16 mouse cellular contexts compared by ENCODE assay signal in genomic region chr7:128282532-128283244, GRCm38 (mm10). TPM values are rescaled to one million over a fixed set of nuclear protein-coding genes. Genes with fewer than 3 reads are reported as not detected.
DNase-seq lines count a peak whose midpoint lies in the region; ATAC-seq and TF ChIP-seq lines count a peak whose summit lies in the region.
"Had no signal": no experiment of that assay in that cellular context is flagged by ENCODE, and none has a peak within 500 bp of the region (broad histone marks: within the 10 kb centered on the region; RNA-seq: fewer than 3 reads in every experiment).

No protein-coding gene starts in this region.

- DNase-seq in lung, postnatal 0 days (ENCODE audit: low spot score), result peak; percentile 93
- no peak for DNase-seq in lung, adult 2 months
- no peak for DNase-seq in layer of hippocampus, adult 9-11 months
- DNase-seq in gastrocnemius, adult 2 months, result no peak
- DNase-seq: adrenal gland, adult 8-10 months; kidney, adult 2 months; thymus, postnatal 14 days had no signal

- peaks cover 11% of the 10 kb centered on the region for H3K4me1 ChIP-seq in forebrain, embryonic 12.5 days
- H3K4me1 ChIP-seq in forebrain, embryonic 16.5 days (replicated peaks; ENCODE audit: control insufficient read depth, insufficient read depth, low read length), result no peaks in the 10 kb centered on the region
- H3K4me1 ChIP-seq in lung, postnatal 0 days (ENCODE audit: insufficient read depth, low read depth, low read length), result peaks cover 3% of the 10 kb centered on the region; the same call in 1 of the 2 replicates
- peaks cover 4% of the 10 kb centered on the region for H3K4me1 ChIP-seq in lung, adult 2 months (ENCODE audit: control insufficient read depth, insufficient read depth, low read length)
- peaks cover 9% of the 10 kb centered on the region; the same call in 1 of the 2 replicates for H3K4me1 ChIP-seq in intestine, embryonic 15.5 days (replicated peaks)
- H3K4me1 ChIP-seq in neural tube, embryonic 13.5 days (replicated peaks), result peaks cover 14% of the 10 kb centered on the region
- H3K4me1 ChIP-seq: embryonic facial prominence, embryonic 12.5 days had no signal

- 9% methylated on average over 7 of the region's 7 CpGs for WGBS in forebrain, embryonic 12.5 days
- WGBS in forebrain, embryonic 16.5 days, result 7% methylated on average over 7 of the region's 7 CpGs
- 39% methylated on average over 7 of the region's 7 CpGs for WGBS in lung, postnatal 0 days
- 50% methylated on average over 7 of the region's 7 CpGs for WGBS in lung, adult 2 months
- 33% methylated on average over 7 of the region's 7 CpGs for WGBS in intestine, embryonic 15.5 days
- 6% methylated on average over 7 of the region's 7 CpGs for WGBS in neural tube, embryonic 13.5 days

- H3K9me3 ChIP-seq in forebrain, embryonic 12.5 days, result no peaks in the 10 kb centered on the region
- H3K9me3 ChIP-seq in forebrain, embryonic 16.5 days (ENCODE audit: control insufficient read depth, low read length), result no peaks in the 10 kb centered on the region
- H3K9me3 ChIP-seq in lung, postnatal 0 days (ENCODE audit: low read length), result no peaks in the 10 kb centered on the region
- H3K9me3 ChIP-seq in intestine, embryonic 15.5 days, result no peaks in the 10 kb centered on the region
- H3K9me3 ChIP-seq in neural tube, embryonic 13.5 days, result no peaks in the 10 kb centered on the region
- H3K9me3 ChIP-seq: embryonic facial prominence, embryonic 12.5 days had no signal

- no peak overlapping the region for H3K4me3 ChIP-seq in forebrain, embryonic 12.5 days (replicated peaks)
- H3K4me3 ChIP-seq in forebrain, embryonic 16.5 days (replicated peaks; ENCODE audit: low read length), result no peak overlapping the region
- no peak overlapping the region for H3K4me3 ChIP-seq in lung, postnatal 0 days (ENCODE audit: low read depth, low read length)
- no peak overlapping the region for H3K4me3 ChIP-seq in lung, adult 2 months (replicated peaks; ENCODE audit: extremely low read depth, low read depth, low read length)
- H3K4me3 ChIP-seq in intestine, embryonic 15.5 days (replicated peaks), result no peak overlapping the region
- no peak overlapping the region for H3K4me3 ChIP-seq in neural tube, embryonic 13.5 days
- no peak overlapping the region for H3K4me3 ChIP-seq in gastrocnemius, adult 2 months
- H3K4me3 ChIP-seq: embryonic facial prominence, embryonic 12.5 days had no signal

- H3K27me3 ChIP-seq in forebrain, embryonic 12.5 days, result peaks cover 17% of the 10 kb centered on the region
- no peaks in the 10 kb centered on the region for H3K27me3 ChIP-seq in forebrain, embryonic 16.5 days (replicated peaks; ENCODE audit: control insufficient read depth, insufficient read depth, low read length)
- no peaks in the 10 kb centered on the region for H3K27me3 ChIP-seq in lung, postnatal 0 days (replicated peaks; ENCODE audit: insufficient read depth, low read length)
- H3K27me3 ChIP-seq in intestine, embryonic 15.5 days (replicated peaks), result no peaks in the 10 kb centered on the region
- no peaks in the 10 kb centered on the region for H3K27me3 ChIP-seq in neural tube, embryonic 13.5 days
- H3K27me3 ChIP-seq: embryonic facial prominence, embryonic 12.5 days had no signal

- peaks cover 14% of the 10 kb centered on the region for H3K36me3 ChIP-seq in forebrain, embryonic 12.5 days (replicated peaks)
- H3K36me3 ChIP-seq in forebrain, embryonic 16.5 days (ENCODE audit: control insufficient read depth, insufficient read depth), result 0 out of 2 replicates have a peak, but pooled peaks cover 2% of the 10 kb centered on the region
- peaks cover 13% of the 10 kb centered on the region; the same call in 1 of the 2 replicates for H3K36me3 ChIP-seq in lung, postnatal 0 days (ENCODE audit: insufficient read depth, low read length)
- peaks cover 2% of the 10 kb centered on the region for H3K36me3 ChIP-seq in intestine, embryonic 15.5 days
- peaks cover 27% of the 10 kb centered on the region for H3K36me3 ChIP-seq in neural tube, embryonic 13.5 days

- no peak; the same call in 1 of the 2 replicates for TF ChIP-seq CTCF in lung, postnatal 0 days (IDR thresholded peaks at IDR 0.05)
- no peak for TF ChIP-seq CTCF in lung, adult 2 months (IDR thresholded peaks at IDR 0.05; ENCODE audit: insufficient read depth, low read length)
- no peak for TF ChIP-seq CTCF in gastrocnemius, adult 2 months (IDR thresholded peaks at IDR 0.05)

- no peak for TF ChIP-seq POLR2A in lung, adult 2 months (IDR thresholded peaks at IDR 0.05; ENCODE audit: borderline replicate concordance, extremely low read depth, low read depth, low read length)

- TF ChIP-seq EP300 in lung, postnatal 0 days (IDR thresholded peaks at IDR 0.05), result 0 out of 2 replicates have a peak, but pooled peaks have one; percentile 15

- no peak for ATAC-seq in forebrain, embryonic 12.5 days (ENCODE audit: low FRiP score)
- ATAC-seq in forebrain, embryonic 16.5 days, result no peak
- peak; percentile 74 for ATAC-seq in lung, postnatal 0 days
- peak; percentile 54 for ATAC-seq in intestine, embryonic 15.5 days
- ATAC-seq in neural tube, embryonic 13.5 days (ENCODE audit: low read depth), result no peak

- intact Hi-C loops in gastrocnemius, adult 2 months (cut with DNase I), result no loop called here

- H3K9ac ChIP-seq in forebrain, embryonic 12.5 days, result no peak overlapping the region
- H3K9ac ChIP-seq in forebrain, embryonic 16.5 days (replicated peaks; ENCODE audit: low read depth, low read length), result no peak overlapping the region
- 0 out of 2 replicates have a peak overlapping the region, but pooled peaks have one; percentile 6 for H3K9ac ChIP-seq in lung, postnatal 0 days (replicated peaks; ENCODE audit: low read depth)
- no peak overlapping the region for H3K9ac ChIP-seq in intestine, embryonic 15.5 days
- 0 out of 2 replicates have a peak overlapping the region, but pooled peaks have one; percentile 12 for H3K9ac ChIP-seq in neural tube, embryonic 13.5 days
- H3K9ac ChIP-seq: embryonic facial prominence, embryonic 12.5 days had no signal

- H3K27ac ChIP-seq in forebrain, embryonic 12.5 days, result 0 out of 2 replicates have a peak overlapping the region, but pooled peaks have one; percentile 42
- H3K27ac ChIP-seq in forebrain, embryonic 16.5 days (ENCODE audit: low read length), result no peak overlapping the region
- peak overlapping the region; percentile 60 for H3K27ac ChIP-seq in lung, postnatal 0 days (ENCODE audit: low read length)
- peak overlapping the region; percentile 42; the same call in 1 of the 2 replicates for H3K27ac ChIP-seq in intestine, embryonic 15.5 days
- 0 out of 2 replicates have a peak overlapping the region, but pooled peaks have one; percentile 18 for H3K27ac ChIP-seq in neural tube, embryonic 13.5 days (replicated peaks)
- no peak overlapping the region for H3K27ac ChIP-seq in gastrocnemius, adult 2 months
- H3K27ac ChIP-seq: embryonic facial prominence, embryonic 12.5 days had no signal

- no peak overlapping the region for H3K4me2 ChIP-seq in forebrain, embryonic 12.5 days
- H3K4me2 ChIP-seq in forebrain, embryonic 16.5 days (ENCODE audit: low read length), result no peak overlapping the region
- H3K4me2 ChIP-seq in lung, postnatal 0 days (replicated peaks; ENCODE audit: low read depth, low read length), result no peak overlapping the region
- H3K4me2 ChIP-seq in intestine, embryonic 15.5 days (replicated peaks), result no peak overlapping the region
- no peak overlapping the region for H3K4me2 ChIP-seq in neural tube, embryonic 13.5 days
- H3K4me2 ChIP-seq: embryonic facial prominence, embryonic 12.5 days had no signal

RNA-seq across cellular contexts. Expression of gene BC017158, which starts 15.3 kb away (rescaled TPM):
- 17.3 and 19.1 TPM in 2 replicates for polyA plus RNA-seq in forebrain, embryonic 12.5 days (2016; fragmentation: Nextera tagmentation; extraction: Ambion mirVana)
- polyA plus RNA-seq in forebrain, embryonic 16.5 days (2015; fragmentation: Nextera tagmentation; extraction: Ambion mirVana), result 12.5 and 16.4 TPM in 2 replicates
- 15.7 and 16.7 TPM in 2 replicates for polyA plus RNA-seq in lung, postnatal 0 days (2015; fragmentation: Nextera tagmentation; extraction: Ambion mirVana)
- 59.4 and 59.9 TPM in 2 replicates for polyA plus RNA-seq in lung, adult 2 months (2012; rRNA removed)
- polyA plus RNA-seq in intestine, embryonic 15.5 days (2015; fragmentation: Nextera tagmentation; extraction: Ambion mirVana), result 43.0 and 51.0 TPM in 2 replicates
- polyA plus RNA-seq in neural tube, embryonic 13.5 days (2015; fragmentation: Nextera tagmentation; extraction: Ambion mirVana), result 19.1 and 19.7 TPM in 2 replicates
- total RNA-seq in gastrocnemius, adult 2 months (2021), result 1 to 10 TPM; 2.3 to 3.7 TPM

RNA-seq across cellular contexts. Expression of gene Slc5a2, which starts 17.2 kb away (rescaled TPM):
- polyA plus RNA-seq in forebrain, embryonic 12.5 days (2016; fragmentation: Nextera tagmentation; extraction: Ambion mirVana), result not detected in 2 replicates
- polyA plus RNA-seq in forebrain, embryonic 16.5 days (2015; fragmentation: Nextera tagmentation; extraction: Ambion mirVana), result not detected in 2 replicates
- 0.08 and 0.23 TPM in 2 replicates for polyA plus RNA-seq in lung, postnatal 0 days (2015; fragmentation: Nextera tagmentation; extraction: Ambion mirVana)
- polyA plus RNA-seq in lung, adult 2 months (2012; rRNA removed), result 0.09 and 0.24 TPM in 2 replicates
- 0.20 and 0.24 TPM in 2 replicates for polyA plus RNA-seq in intestine, embryonic 15.5 days (2015; fragmentation: Nextera tagmentation; extraction: Ambion mirVana)
- not detected in 2 replicates for polyA plus RNA-seq in neural tube, embryonic 13.5 days (2015; fragmentation: Nextera tagmentation; extraction: Ambion mirVana)
- not detected for total RNA-seq in gastrocnemius, adult 2 months (2021)
- total RNA-seq: adrenal gland, adult 8-10 months; layer of hippocampus, postnatal 10 days; liver, adult 2 months had no signal
- polyA plus RNA-seq: liver, adult 2 months; neural tube, embryonic 14.5 days had no signal

RNA-seq across cellular contexts. Expression of gene Tgfb1i1, which starts 36.1 kb away (rescaled TPM):
- polyA plus RNA-seq in forebrain, embryonic 12.5 days (2016; fragmentation: Nextera tagmentation; extraction: Ambion mirVana), result 24.0 and 27.7 TPM in 2 replicates
- polyA plus RNA-seq in forebrain, embryonic 16.5 days (2015; fragmentation: Nextera tagmentation; extraction: Ambion mirVana), result 15.0 and 16.8 TPM in 2 replicates
- 157 and 160 TPM in 2 replicates for polyA plus RNA-seq in lung, postnatal 0 days (2015; fragmentation: Nextera tagmentation; extraction: Ambion mirVana)
- polyA plus RNA-seq in lung, adult 2 months (2012; rRNA removed), result 131 and 150 TPM in 2 replicates
- 160 and 163 TPM in 2 replicates for polyA plus RNA-seq in intestine, embryonic 15.5 days (2015; fragmentation: Nextera tagmentation; extraction: Ambion mirVana)
- polyA plus RNA-seq in neural tube, embryonic 13.5 days (2015; fragmentation: Nextera tagmentation; extraction: Ambion mirVana), result 33.4 and 37.0 TPM in 2 replicates
- 1 to 10 TPM; 5.2 to 7.6 TPM for total RNA-seq in gastrocnemius, adult 2 months (2021)
- total RNA-seq: MEL had no signal

RNA-seq across cellular contexts. Expression of gene 9130023H24Rik, which starts 44.9 kb away (rescaled TPM):
- polyA plus RNA-seq in forebrain, embryonic 12.5 days (2016; fragmentation: Nextera tagmentation; extraction: Ambion mirVana), result 11.7 and 12.0 TPM in 2 replicates
- polyA plus RNA-seq in forebrain, embryonic 16.5 days (2015; fragmentation: Nextera tagmentation; extraction: Ambion mirVana), result 9.1 and 9.9 TPM in 2 replicates
- polyA plus RNA-seq in lung, postnatal 0 days (2015; fragmentation: Nextera tagmentation; extraction: Ambion mirVana), result 6.2 and 6.5 TPM in 2 replicates
- 2.4 and 3.1 TPM in 2 replicates for polyA plus RNA-seq in lung, adult 2 months (2012; rRNA removed)
- 5.7 and 6.1 TPM in 2 replicates for polyA plus RNA-seq in intestine, embryonic 15.5 days (2015; fragmentation: Nextera tagmentation; extraction: Ambion mirVana)
- 9.4 and 9.8 TPM in 2 replicates for polyA plus RNA-seq in neural tube, embryonic 13.5 days (2015; fragmentation: Nextera tagmentation; extraction: Ambion mirVana)
- 1 to 10 TPM; 1.9 to 2.1 TPM for total RNA-seq in gastrocnemius, adult 2 months (2021)

RNA-seq across cellular contexts. Expression of gene Armc5, which starts 45.5 kb away (rescaled TPM):
- polyA plus RNA-seq in forebrain, embryonic 12.5 days (2016; fragmentation: Nextera tagmentation; extraction: Ambion mirVana), result 14.0 and 15.4 TPM in 2 replicates
- 10.4 and 11.2 TPM in 2 replicates for polyA plus RNA-seq in forebrain, embryonic 16.5 days (2015; fragmentation: Nextera tagmentation; extraction: Ambion mirVana)
- 17.9 and 20.3 TPM in 2 replicates for polyA plus RNA-seq in lung, postnatal 0 days (2015; fragmentation: Nextera tagmentation; extraction: Ambion mirVana)
- 41.3 and 45.2 TPM in 2 replicates for polyA plus RNA-seq in lung, adult 2 months (2012; rRNA removed)
- 17.4 and 17.6 TPM in 2 replicates for polyA plus RNA-seq in intestine, embryonic 15.5 days (2015; fragmentation: Nextera tagmentation; extraction: Ambion mirVana)
- 12.7 and 14.6 TPM in 2 replicates for polyA plus RNA-seq in neural tube, embryonic 13.5 days (2015; fragmentation: Nextera tagmentation; extraction: Ambion mirVana)
- total RNA-seq in gastrocnemius, adult 2 months (2021), result 1 to 10 TPM; 7.2 to 8.0 TPM

Comparison
In these comparisons a context has a peak if more than half of its experiments do, and no peak if none do; other contexts are left out.
1. H3K27ac ChIP-seq: peak in forebrain, embryonic 12.5 days (single experiment), lung, postnatal 0 days (single experiment), intestine, embryonic 15.5 days (single experiment) and neural tube, embryonic 13.5 days (single experiment); none in forebrain, embryonic 16.5 days (single experiment) and gastrocnemius, adult 2 months (single experiment).
2. ATAC-seq: peak in lung, postnatal 0 days (single experiment) and intestine, embryonic 15.5 days (single experiment); none in forebrain, embryonic 12.5 days (single experiment), forebrain, embryonic 16.5 days (single experiment) and neural tube, embryonic 13.5 days (single experiment).
3. H3K9ac ChIP-seq: peak in lung, postnatal 0 days (single experiment) and neural tube, embryonic 13.5 days (single experiment); none in forebrain, embryonic 12.5 days (single experiment), forebrain, embryonic 16.5 days (single experiment) and intestine, embryonic 15.5 days (single experiment).